Mouse (Mus musculus) heart, postnatal 36 days (tissue): ENCODE measurements at regions not wholly inside any gene's neighbourhood (a gene's known extent, or its start where the extent isn't known, plus 50 kb on each side); places are given as distances from the start of the nearest gene placed in this dataset.
"Not testable (repeated sequence)": the region's sequence is repeated elsewhere in the genome, so short reads cannot be mapped to it uniquely, and the experiment has no call there.

Experiments
- DNase-seq, 2 experiments: peaks; one replicate each; pipeline ENCODE4 v3.0.0; 2021 to 2022
- intact Hi-C: fragments of 180-260 bp; cut with DNase I; formaldehyde crosslinking; loops from one replicate; pipeline ENCODE4 v1.15.1; 2025

DNA sequence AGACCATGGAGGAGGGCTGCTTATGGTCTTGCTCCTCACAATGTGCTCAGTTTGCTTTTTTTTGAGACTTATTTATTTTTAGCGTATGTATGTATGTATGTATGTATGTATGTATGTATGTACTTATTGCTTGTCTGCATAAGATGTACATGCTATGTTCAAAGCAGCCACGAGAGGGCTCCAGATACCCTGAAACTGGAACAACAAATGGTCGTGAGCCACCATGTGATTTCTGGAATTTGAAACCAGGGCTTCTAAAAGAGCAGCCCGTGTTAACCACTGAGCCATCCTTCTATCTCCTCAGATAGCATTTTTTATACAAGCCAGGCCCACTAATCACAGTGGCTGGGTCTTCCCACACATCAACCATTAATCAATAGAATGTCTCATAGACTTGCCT, 611.2 kb downstream of the 5730507C01Rik start:
- intact Hi-C loops = no loop called here
- DNase-seq = no peak

DNA sequence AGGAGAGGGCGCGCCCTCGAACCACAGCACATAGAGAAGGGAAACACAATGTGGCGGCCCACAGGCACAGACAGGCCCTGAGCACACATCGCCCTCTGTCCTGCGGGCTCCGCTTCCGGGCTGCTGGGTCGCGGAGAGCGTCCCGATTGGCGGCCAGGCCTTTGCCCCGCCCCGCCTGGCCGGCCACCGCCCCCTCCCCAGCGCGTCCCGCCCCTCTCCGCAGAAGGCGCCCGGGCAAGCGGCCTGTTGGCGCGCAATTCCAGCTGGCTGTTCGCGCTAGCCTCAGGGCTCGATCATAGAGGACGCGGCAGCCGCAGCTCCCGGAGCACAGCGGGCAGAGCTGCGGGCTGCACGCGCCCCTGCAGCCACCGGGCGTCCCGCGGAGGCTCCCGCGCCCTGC, 661.3 kb downstream of the 5730507C01Rik start:
- intact Hi-C loops = no loop called here
- no peak for DNase-seq

DNA sequence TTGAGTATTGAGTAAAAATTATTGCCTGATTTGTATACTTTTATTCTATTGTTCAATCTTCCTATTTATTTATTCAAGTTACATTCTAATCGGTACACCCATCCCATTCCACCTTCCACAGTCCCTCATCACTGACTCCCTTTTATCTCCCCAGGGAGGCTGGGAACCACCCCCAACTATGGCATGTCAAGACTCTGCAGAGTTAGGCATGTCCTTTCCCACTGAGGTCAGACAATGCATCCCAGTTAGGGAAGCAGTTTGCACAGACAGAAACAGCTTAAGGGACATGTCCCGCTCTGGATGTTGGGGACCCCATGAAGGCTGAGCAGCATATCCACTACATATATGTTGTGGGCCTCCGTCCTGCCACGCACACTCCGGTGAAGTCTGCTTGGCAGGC, 678.1 kb downstream of the 5730507C01Rik start:
- intact Hi-C loops = no loop called here
- DNase-seq = no peak

DNA sequence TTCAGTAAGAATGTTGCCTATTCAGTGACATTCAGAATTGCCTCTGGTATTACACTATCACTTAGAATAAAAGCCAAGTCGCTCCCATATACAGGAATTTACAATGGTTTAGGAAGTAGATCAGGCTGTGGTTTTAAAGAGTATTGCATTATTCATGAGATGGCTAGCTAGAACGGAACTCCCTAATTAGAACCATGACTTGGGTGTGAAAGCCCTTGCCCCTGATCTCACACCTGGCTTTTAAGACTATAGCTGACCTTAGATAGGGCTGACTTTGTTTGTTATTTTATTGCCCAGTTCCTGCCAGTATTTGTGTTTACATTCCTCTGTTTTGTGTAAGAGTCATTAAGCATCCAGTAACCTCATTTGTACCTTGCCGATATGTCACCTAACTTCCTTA, 678.7 kb downstream of the 5730507C01Rik start:
- DNase-seq, intact Hi-C loops: not testable (repeated sequence)

DNA sequence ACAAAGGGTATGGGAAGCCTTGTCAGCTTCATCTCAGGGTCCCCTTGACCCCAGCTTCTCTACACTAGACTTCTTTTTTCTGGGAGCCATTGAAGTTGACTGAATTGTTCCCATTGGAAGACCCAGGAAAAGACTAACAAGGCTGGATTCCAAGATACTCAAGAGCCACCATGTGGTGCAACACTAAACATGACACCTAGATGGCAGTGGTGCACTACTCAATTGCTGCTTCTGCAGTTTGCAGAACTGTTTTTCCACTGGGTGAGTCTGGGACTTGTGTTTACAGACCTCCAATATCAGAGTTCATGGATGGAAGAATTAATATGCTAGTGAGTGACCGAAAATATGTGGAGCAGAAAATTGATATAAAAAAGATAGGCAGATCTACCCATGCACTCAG, 709.7 kb downstream of the 5730507C01Rik start:
- intact Hi-C loops, DNase-seq: not testable (repeated sequence)

DNA sequence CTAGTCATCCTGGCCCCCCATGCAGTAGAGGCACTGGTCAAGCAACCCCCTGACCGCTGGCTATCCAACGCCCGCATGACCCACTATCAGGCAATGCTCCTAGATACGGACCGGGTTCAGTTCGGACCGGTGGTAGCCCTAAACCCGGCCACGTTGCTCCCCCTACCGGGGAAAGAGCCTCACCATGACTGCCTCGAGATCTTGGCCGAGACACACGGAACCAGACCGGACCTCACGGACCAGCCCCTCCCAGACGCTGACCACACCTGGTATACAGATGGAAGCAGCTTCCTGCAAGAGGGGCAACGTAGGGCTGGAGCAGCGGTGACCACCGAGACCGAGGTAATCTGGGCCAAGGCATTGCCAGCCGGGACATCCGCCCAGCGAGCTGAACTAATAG, 707.6 kb upstream of the Gm21863 start:
- DNase-seq = peak; percentile 13 to 24
- intact Hi-C loops = not testable (repeated sequence)

DNA sequence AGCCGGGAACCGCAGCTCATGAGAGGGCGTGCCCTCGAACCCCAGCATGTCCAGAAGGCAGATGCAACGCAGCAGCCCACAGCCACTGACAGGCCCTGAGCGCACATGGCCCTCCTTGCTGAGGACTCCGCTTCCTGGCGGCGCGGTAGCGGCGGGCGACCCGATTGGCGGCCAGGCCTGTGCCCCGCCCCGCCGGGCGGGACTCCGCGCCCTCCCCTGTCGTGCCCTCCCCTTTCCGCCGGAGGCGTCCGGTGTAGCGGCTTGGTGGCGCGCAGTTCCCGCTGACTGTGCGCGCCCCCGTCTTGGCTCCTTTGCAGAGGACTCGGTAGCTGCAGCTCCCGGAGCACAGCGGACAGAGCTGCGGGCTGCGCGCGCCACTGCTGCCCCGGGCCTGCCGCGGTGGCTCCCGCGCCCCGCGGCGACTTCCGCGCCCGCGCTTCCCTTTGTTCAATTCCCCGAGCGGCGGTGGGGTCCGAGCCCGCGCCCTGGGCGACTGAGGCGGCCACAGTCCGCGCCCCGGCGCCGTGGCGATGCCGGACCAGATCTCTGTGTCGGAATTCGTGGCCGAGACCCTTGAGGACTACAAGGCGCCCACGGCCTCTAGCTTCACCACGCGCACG, 665.9 kb upstream of the Gm21863 start:
- peak; percentile 69 for DNase-seq
- intact Hi-C loops = not testable (repeated sequence)

DNA sequence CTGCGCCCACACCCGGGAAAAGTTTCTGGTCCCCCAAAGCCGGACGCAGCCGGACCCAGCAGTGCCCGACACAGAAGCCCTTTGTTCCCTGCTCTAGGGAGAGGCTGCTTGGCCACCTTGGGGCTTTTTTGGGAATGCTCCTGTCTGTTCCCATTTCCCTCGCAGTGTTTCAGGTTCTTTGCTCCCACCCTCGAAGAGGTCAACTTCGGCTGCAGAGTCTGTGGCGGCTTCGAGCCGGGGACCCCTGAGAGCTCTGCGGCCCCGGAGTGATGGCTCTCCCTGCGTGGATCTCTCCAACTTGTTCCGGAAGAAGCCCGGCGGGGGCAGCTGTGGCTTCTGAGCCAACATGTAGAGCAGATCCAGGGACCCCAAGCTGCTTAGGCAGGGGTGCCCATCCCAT, 665.3 kb upstream of the Gm21863 start:
- intact Hi-C loops = not testable (repeated sequence)
- peak in 1 of 2 experiments; percentile 1 for DNase-seq

DNA sequence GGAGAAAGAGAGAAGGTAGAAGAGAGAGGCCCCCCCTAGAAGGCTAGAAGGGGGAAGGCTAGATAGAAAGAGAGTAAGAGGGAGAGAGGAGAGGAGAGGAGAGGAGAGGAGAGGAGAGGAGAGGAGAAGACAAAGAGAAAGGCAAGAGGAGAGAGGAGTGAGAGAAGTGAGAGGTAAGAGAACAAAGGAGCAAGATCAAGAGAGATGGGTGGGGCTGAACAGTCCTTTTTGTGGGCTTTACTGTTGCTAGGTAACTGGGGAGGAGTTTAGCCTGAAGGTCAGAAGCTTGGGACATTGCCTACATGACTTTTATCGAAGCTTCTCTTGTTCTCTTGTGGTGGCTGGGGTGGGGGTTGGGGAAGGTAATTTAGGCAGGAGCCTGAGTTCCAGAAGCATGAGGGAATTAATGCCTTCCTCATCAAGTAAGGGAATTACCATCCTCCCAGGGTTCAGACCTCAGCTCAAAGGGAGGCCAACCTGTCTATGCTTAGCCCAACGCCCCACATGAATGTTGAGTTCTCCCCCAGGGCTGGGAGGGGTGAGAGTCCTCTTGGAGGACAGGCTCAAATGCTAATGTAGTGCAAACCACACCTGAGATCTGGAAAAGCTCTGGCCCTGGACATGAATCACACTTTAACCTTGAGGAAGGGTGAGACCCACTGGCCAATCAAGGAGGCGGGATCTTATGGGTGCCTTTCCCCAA, 662.1 kb upstream of the Gm21863 start:
- DNase-seq, intact Hi-C loops: not testable (repeated sequence)
